Mouse (Mus musculus): ENCODE results near the gene Vmn1r157. TPM values are rescaled to one million over a fixed set of nuclear protein-coding genes. Genes with fewer than 3 reads are reported as not detected.

Vmn1r157 gene
- not detected in 2 replicates for polyA plus RNA-seq (2015; fragmentation: Nextera tagmentation; extraction: Ambion mirVana)

GRCm38 (mm10) chr7:22761397-22761796 is at the start of gene Vmn1r157:
Gene Vmn1r157 (plus strand): TSS chr7:22761697.

GRCm38 (mm10) chr7:22719610-22720009 is 41.9 kb upstream of the Vmn1r157 start, which contains the start of gene Gm4567:
Gene Gm4567 (minus strand): TSS chr7:22719710.

GRCm38 (mm10) chr7:22790682-22791081 is 29.2 kb downstream of the Vmn1r157 start, which contains the start of gene Vmn1r158:
Gene Vmn1r158 (minus strand): TSS chr7:22790782.

Other genes starting within 250 kb of the Vmn1r157 start
- gene Vmn1r152, start 238.7 kb upstream of the Vmn1r157 start, polyA plus RNA-seq (2015; fragmentation: Nextera tagmentation; extraction: Ambion mirVana), result not detected in 2 replicates
- gene Gm8677, start 226.8 kb upstream of the Vmn1r157 start, polyA plus RNA-seq (2015; fragmentation: Nextera tagmentation; extraction: Ambion mirVana), result not detected in 2 replicates
- not detected in 2 replicates for gene Gm4201, start 196.4 kb upstream of the Vmn1r157 start, polyA plus RNA-seq (2015; fragmentation: Nextera tagmentation; extraction: Ambion mirVana)
- 0.16 TPM in 1 of 2 replicates, not detected in the other for gene Gm4565, start 173.6 kb upstream of the Vmn1r157 start, polyA plus RNA-seq (2015; fragmentation: Nextera tagmentation; extraction: Ambion mirVana)
- not detected in 2 replicates for gene Vmn1r155, start 103.7 kb upstream of the Vmn1r157 start, polyA plus RNA-seq (2015; fragmentation: Nextera tagmentation; extraction: Ambion mirVana)
- not detected in 2 replicates for gene Gm8693, start 69.4 kb upstream of the Vmn1r157 start, polyA plus RNA-seq (2015; fragmentation: Nextera tagmentation; extraction: Ambion mirVana)
- gene Gm4567, start 42.0 kb upstream of the Vmn1r157 start, polyA plus RNA-seq (2015; fragmentation: Nextera tagmentation; extraction: Ambion mirVana), result not detected in 2 replicates
- gene Vmn1r158, start 29.1 kb downstream of the Vmn1r157 start, polyA plus RNA-seq (2015; fragmentation: Nextera tagmentation; extraction: Ambion mirVana), result not detected in 2 replicates
- gene Vmn1r159, start 81.9 kb downstream of the Vmn1r157 start, polyA plus RNA-seq (2015; fragmentation: Nextera tagmentation; extraction: Ambion mirVana), result not detected in 2 replicates
- gene Vmn1r160, start 109.5 kb downstream of the Vmn1r157 start, polyA plus RNA-seq (2015; fragmentation: Nextera tagmentation; extraction: Ambion mirVana), result not detected in 2 replicates
- not detected in 2 replicates for gene Gm4214, start 223.0 kb downstream of the Vmn1r157 start, polyA plus RNA-seq (2015; fragmentation: Nextera tagmentation; extraction: Ambion mirVana)